Mouse (Mus musculus): ENCODE measurements around the gene Sorbs1. TPM values are rescaled to one million over a fixed set of nuclear protein-coding genes. Genes with fewer than 3 reads are reported as not detected.

Sorbs1 gene
- total RNA-seq, 2 experiments from 2014 or later, result 355 to 547 TPM

- intact Hi-C loops (cut with DNase I), result no loop called here
- DNase-seq, result no peak
Measured at GRCm38 (mm10) chr19:40442377-40442776, 71.2 kb downstream of the Sorbs1 start.

- intact Hi-C loops (cut with DNase I), result no loop called here
Measured at GRCm38 (mm10) chr19:40440951-40441350, 72.6 kb downstream of the Sorbs1 start.

GRCm38 (mm10) chr19:40438907-40439306, 74.7 kb downstream of the Sorbs1 start:
- intact Hi-C loops (cut with DNase I), result loop anchor here (5.0 kb wide), 1 partner anchor 47 kb away; no protein-coding TSS in a partner anchor

More at GRCm38 (mm10) chr19:40440951-40441350, 72.6 kb downstream of the Sorbs1 start:
- peak in 1 of 2 experiments; percentile 66 for DNase-seq

GRCm38 (mm10) chr19:40437651-40438068, 75.9 kb downstream of the Sorbs1 start:
- intact Hi-C loops (cut with DNase I), result loop anchor here (2.0 to 5.0 kb wide), 2 partner anchors 45 to 75 kb away; partner anchors contain the start of gene Sorbs1
- DNase-seq, result peak; percentile 79

More at GRCm38 (mm10) chr19:40438907-40439306, 74.7 kb downstream of the Sorbs1 start:
- DNase-seq, result no peak

GRCm38 (mm10) chr19:40436465-40437200, 76.9 kb downstream of the Sorbs1 start:
- intact Hi-C loops (cut with DNase I), result loop anchor here (2.0 to 5.0 kb wide), 2 partner anchors 44 to 76 kb away; partner anchors contain the start of gene Sorbs1
- DNase-seq, result peak; percentile 71 to 72

- no peak for DNase-seq
- intact Hi-C loops (cut with DNase I), result loop anchor here (2.0 to 5.0 kb wide), 2 partner anchors 43 to 77 kb away; partner anchors contain the start of gene Sorbs1
Measured at GRCm38 (mm10) chr19:40435797-40436196, 77.8 kb downstream of the Sorbs1 start.

- intact Hi-C loops (cut with DNase I), result loop anchor here (5.0 kb wide), 1 partner anchor 43 kb away; no protein-coding TSS in a partner anchor
Measured at GRCm38 (mm10) chr19:40435045-40435444, 78.5 kb downstream of the Sorbs1 start.

GRCm38 (mm10) chr19:40434042-40434869, 79.3 kb downstream of the Sorbs1 start:
- intact Hi-C loops (cut with DNase I), result no loop called here
- no peak for DNase-seq

More at GRCm38 (mm10) chr19:40435045-40435444, 78.5 kb downstream of the Sorbs1 start:
- peak; percentile 72 to 80 for DNase-seq

- DNase-seq, result peak; percentile 45 to 52
Measured at GRCm38 (mm10) chr19:40433316-40433912, 80.2 kb downstream of the Sorbs1 start.

GRCm38 (mm10) chr19:40431969-40432368, 81.6 kb downstream of the Sorbs1 start:
- DNase-seq, result peak; percentile 65 to 80
- intact Hi-C loops (cut with DNase I), result loop anchor here (2.0 kb wide), 1 partner anchor 75 kb away; no protein-coding TSS in a partner anchor

More at GRCm38 (mm10) chr19:40433316-40433912, 80.2 kb downstream of the Sorbs1 start:
- intact Hi-C loops (cut with DNase I), result loop anchor here (2.0 kb wide), 1 partner anchor 73 kb away; no protein-coding TSS in a partner anchor

- no peak for DNase-seq
- intact Hi-C loops (cut with DNase I), result no loop called here
Measured at GRCm38 (mm10) chr19:40429572-40429971, 84.0 kb downstream of the Sorbs1 start.

GRCm38 (mm10) chr19:40429169-40429568, 84.4 kb downstream of the Sorbs1 start:
- intact Hi-C loops (cut with DNase I), result no loop called here
- DNase-seq, result no peak

- no peak for DNase-seq
- intact Hi-C loops (cut with DNase I), result no loop called here
Measured at GRCm38 (mm10) chr19:40426103-40426960, 87.2 kb downstream of the Sorbs1 start.

- peak in 1 of 2 experiments; percentile 30 for DNase-seq
- intact Hi-C loops (cut with DNase I), result no loop called here
Measured at GRCm38 (mm10) chr19:40425326-40425725, 88.3 kb downstream of the Sorbs1 start.

- no peak for DNase-seq
- intact Hi-C loops (cut with DNase I), result no loop called here
Measured at GRCm38 (mm10) chr19:40421037-40421436, 92.5 kb downstream of the Sorbs1 start.

- intact Hi-C loops (cut with DNase I), result no loop called here
- DNase-seq, result peak in 1 of 2 experiments; percentile 26
Measured at GRCm38 (mm10) chr19:40419315-40419714, 94.3 kb downstream of the Sorbs1 start.

- no peak for DNase-seq
- intact Hi-C loops (cut with DNase I), result no loop called here
Measured at GRCm38 (mm10) chr19:40417155-40417821, 96.3 kb downstream of the Sorbs1 start.

GRCm38 (mm10) chr19:40415725-40416124, 97.9 kb downstream of the Sorbs1 start:
- no peak for DNase-seq
- intact Hi-C loops (cut with DNase I), result no loop called here
